Mouse (Mus musculus): Measurements from ENCODE around the gene Dlgap4.

Gene Dlgap4

GRCm38 (mm10) chr2:156617536-156617935 lies 4.0 kb downstream of the Dlgap4 start:
- DNase-seq (ENCODE audit: low spot score in 2 of 2): peak; percentile 17 to 52

- DNase-seq (ENCODE audit: low spot score in 2 of 2): no peak
Measured at GRCm38 (mm10) chr2:156620874-156621273, 7.4 kb downstream of the Dlgap4 start.

GRCm38 (mm10) chr2:156621449-156621848 lies 7.9 kb downstream of the Dlgap4 start:
- DNase-seq (ENCODE audit: low spot score in 2 of 2): no peak

GRCm38 (mm10) chr2:156622192-156622591 lies 8.7 kb downstream of the Dlgap4 start:
- no peak for DNase-seq (ENCODE audit: low spot score in 2 of 2)

GRCm38 (mm10) chr2:156623246-156623645 lies 9.7 kb downstream of the Dlgap4 start:
- DNase-seq (ENCODE audit: low spot score in 2 of 2): no peak

- no peak for DNase-seq (ENCODE audit: low spot score in 2 of 2)
Measured at GRCm38 (mm10) chr2:156625307-156625706, 11.8 kb downstream of the Dlgap4 start.

- DNase-seq (ENCODE audit: low spot score in 2 of 2): no peak
Measured at GRCm38 (mm10) chr2:156626119-156626518, 12.6 kb downstream of the Dlgap4 start.

- peak in 1 of 2 experiments; percentile 29 for DNase-seq (ENCODE audit: low spot score in 2 of 2)
Measured at GRCm38 (mm10) chr2:156626544-156626943, 13.0 kb downstream of the Dlgap4 start.

GRCm38 (mm10) chr2:156627917-156628316 lies 14.4 kb downstream of the Dlgap4 start:
- DNase-seq (ENCODE audit: low spot score in 2 of 2): no peak

- DNase-seq (ENCODE audit: low spot score in 2 of 2): no peak
Measured at GRCm38 (mm10) chr2:156630288-156630687, 16.8 kb downstream of the Dlgap4 start.

- DNase-seq (ENCODE audit: low spot score in 2 of 2): no peak
Measured at GRCm38 (mm10) chr2:156632721-156633120, 19.2 kb downstream of the Dlgap4 start.

GRCm38 (mm10) chr2:156635091-156635490 lies 21.6 kb downstream of the Dlgap4 start:
- no peak for DNase-seq (ENCODE audit: low spot score in 2 of 2)

GRCm38 (mm10) chr2:156641141-156641540 lies 27.6 kb downstream of the Dlgap4 start:
- no peak for DNase-seq (ENCODE audit: low spot score in 2 of 2)

GRCm38 (mm10) chr2:156642931-156643330 lies 29.4 kb downstream of the Dlgap4 start:
- no peak for DNase-seq (ENCODE audit: low spot score in 2 of 2)

GRCm38 (mm10) chr2:156643406-156643805 lies 29.9 kb downstream of the Dlgap4 start:
- no peak for DNase-seq (ENCODE audit: low spot score in 2 of 2)

GRCm38 (mm10) chr2:156645145-156645544 lies 31.6 kb downstream of the Dlgap4 start:
- DNase-seq (ENCODE audit: low spot score in 2 of 2): no peak

GRCm38 (mm10) chr2:156646877-156647276 lies 33.4 kb downstream of the Dlgap4 start:
- no peak for DNase-seq (ENCODE audit: low spot score in 2 of 2)

- DNase-seq (ENCODE audit: low spot score in 2 of 2): no peak
Measured at GRCm38 (mm10) chr2:156648042-156648441, 34.5 kb downstream of the Dlgap4 start.

GRCm38 (mm10) chr2:156649450-156649849 lies 35.9 kb downstream of the Dlgap4 start:
- DNase-seq (ENCODE audit: low spot score in 2 of 2): no peak

- DNase-seq (ENCODE audit: low spot score in 2 of 2): no peak
Measured at GRCm38 (mm10) chr2:156651019-156651418, 37.5 kb downstream of the Dlgap4 start.

- DNase-seq (ENCODE audit: low spot score in 2 of 2): peak in 1 of 2 experiments; percentile 53
Measured at GRCm38 (mm10) chr2:156652841-156653240, 39.3 kb downstream of the Dlgap4 start.

- DNase-seq (ENCODE audit: low spot score in 2 of 2): no peak
Measured at GRCm38 (mm10) chr2:156654148-156654547, 40.6 kb downstream of the Dlgap4 start.

- DNase-seq (ENCODE audit: low spot score in 2 of 2): no peak
Measured at GRCm38 (mm10) chr2:156655626-156656025, 42.1 kb downstream of the Dlgap4 start.

- no peak for DNase-seq (ENCODE audit: low spot score in 2 of 2)
Measured at GRCm38 (mm10) chr2:156657522-156657921, 44.0 kb downstream of the Dlgap4 start.
